Mouse (Mus musculus): Measurements from ENCODE around the gene Btbd16. TPM values are rescaled to one million over a fixed set of nuclear protein-coding genes. Genes with fewer than 3 reads are reported as not detected.

Gene Btbd16
- polyA plus RNA-seq, 1 experiment from 2014 or later, result not detected

DNA sequence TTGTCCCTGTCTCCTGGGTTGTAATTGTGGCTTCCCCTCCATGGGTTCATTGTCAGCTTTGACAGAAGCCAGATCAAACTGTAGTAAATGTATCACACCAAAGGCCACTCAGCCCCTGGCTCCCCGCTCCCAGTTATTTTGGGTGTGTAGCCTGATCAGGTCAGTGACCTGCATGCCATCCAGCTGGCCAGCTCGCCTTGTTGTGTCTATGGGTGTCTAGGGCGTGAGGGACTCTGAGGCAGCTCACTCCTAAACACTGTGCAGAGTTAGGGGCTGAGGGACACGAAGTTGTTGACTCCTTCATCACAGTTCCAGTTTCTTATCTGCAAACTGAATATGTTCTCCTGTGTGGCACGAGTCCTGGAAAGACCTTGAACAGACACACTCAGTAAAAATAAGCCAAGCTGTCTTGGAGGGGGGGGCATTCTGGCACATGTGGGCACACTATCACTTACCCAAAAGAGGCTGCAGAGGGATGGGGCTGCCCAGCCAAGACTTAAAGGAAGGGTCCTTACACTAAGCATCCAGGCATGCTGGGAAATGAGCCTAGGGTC is 7.1 kb downstream of the Btbd16 start:
- ATAC-seq, result no peak
- H3K4me2 ChIP-seq, result no peak overlapping the region
- no peak overlapping the region for H3K27ac ChIP-seq
- H3K27me3 ChIP-seq, result no peaks in the 10 kb centered on the region
- 74% methylated on average over 5 of the region's 5 CpGs for WGBS
- H3K4me1 ChIP-seq, result no peaks in the 10 kb centered on the region
- no peak overlapping the region for H3K9ac ChIP-seq
- no peaks in the 10 kb centered on the region for H3K36me3 ChIP-seq (ENCODE audit: poor library complexity, severe bottlenecking)
- H3K9me3 ChIP-seq (replicated peaks), result no peaks in the 10 kb centered on the region
- no peak overlapping the region for H3K4me3 ChIP-seq

- no peak for ATAC-seq
- H3K9me3 ChIP-seq (replicated peaks), result no peaks in the 10 kb centered on the region
- H3K4me2 ChIP-seq, result no peak overlapping the region
- no peaks in the 10 kb centered on the region for H3K27me3 ChIP-seq
- no peak overlapping the region for H3K27ac ChIP-seq
- 88% methylated on average over 5 of the region's 5 CpGs for WGBS
- H3K4me3 ChIP-seq, result no peak overlapping the region
- H3K4me1 ChIP-seq, result no peaks in the 10 kb centered on the region
- H3K36me3 ChIP-seq (ENCODE audit: poor library complexity, severe bottlenecking), result no peaks in the 10 kb centered on the region
- H3K9ac ChIP-seq, result no peak overlapping the region
Measured at GRCm38 (mm10) chr7:130782501-130783050, 8.7 kb downstream of the Btbd16 start.

- H3K27me3 ChIP-seq, result no peaks in the 10 kb centered on the region
- no peak overlapping the region for H3K4me2 ChIP-seq
- no peaks in the 10 kb centered on the region for H3K9me3 ChIP-seq (replicated peaks)
- no peak overlapping the region for H3K27ac ChIP-seq
- no peak overlapping the region for H3K9ac ChIP-seq
- 77% methylated on average over 12 of the region's 12 CpGs for WGBS
- H3K4me1 ChIP-seq, result no peaks in the 10 kb centered on the region
- no peak overlapping the region for H3K4me3 ChIP-seq
- no peak for ATAC-seq
- no peaks in the 10 kb centered on the region for H3K36me3 ChIP-seq (ENCODE audit: poor library complexity, severe bottlenecking)
Measured at GRCm38 (mm10) chr7:130785923-130786575, 12.2 kb downstream of the Btbd16 start.

DNA sequence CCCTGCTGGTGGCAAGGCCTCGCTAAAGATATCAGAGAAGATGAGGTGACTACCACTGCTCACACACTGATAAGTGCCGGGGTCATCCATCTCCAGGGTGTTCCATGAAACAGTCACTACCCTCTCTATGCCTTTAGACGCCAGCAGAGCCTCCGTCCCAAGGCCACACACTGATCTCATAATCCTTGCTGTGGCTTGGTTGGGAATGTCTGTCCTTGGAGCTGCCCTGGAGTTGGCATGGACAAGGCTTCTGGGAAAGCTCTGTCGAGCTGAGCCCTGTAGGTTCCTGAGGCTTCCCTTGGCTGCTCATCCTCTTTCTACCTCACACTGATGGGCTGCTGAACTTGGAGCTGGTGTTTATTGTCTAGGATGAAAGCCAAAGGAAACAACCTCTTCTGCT is 12.8 kb downstream of the Btbd16 start:
- no peak for ATAC-seq
- WGBS, result 88% methylated on average over 5 of the region's 5 CpGs
- no peaks in the 10 kb centered on the region for H3K36me3 ChIP-seq (ENCODE audit: poor library complexity, severe bottlenecking)

GRCm38 (mm10) chr7:130787537-130787936 is 13.7 kb downstream of the Btbd16 start:
- Histone ChIP-seq H3K27me3 (no peaks in the 10 kb centered on the region), H3K9me3 (replicated peaks) (no peaks in the 10 kb centered on the region), H3K4me3 (no peak overlapping the region), H3K4me1 (no peaks in the 10 kb centered on the region), H3K36me3 (ENCODE audit: poor library complexity, severe bottlenecking) (no peaks in the 10 kb centered on the region), H3K9ac (no peak overlapping the region), H3K27ac (no peak overlapping the region), H3K4me2 (no peak overlapping the region)
- no peak for ATAC-seq
- WGBS, result 92% methylated on average over 4 of the region's 4 CpGs

More for the DNA sequence above, 12.8 kb downstream of the Btbd16 start:
- Histone ChIP-seq H3K4me1 (no peaks in the 10 kb centered on the region), H3K9ac (no peak overlapping the region), H3K4me3 (no peak overlapping the region), H3K27ac (no peak overlapping the region), H3K27me3 (no peaks in the 10 kb centered on the region), H3K4me2 (no peak overlapping the region), H3K9me3 (replicated peaks) (no peaks in the 10 kb centered on the region)

- WGBS, result 93% methylated on average over 3 of the region's 3 CpGs
- H3K36me3 ChIP-seq (ENCODE audit: poor library complexity, severe bottlenecking), result no peaks in the 10 kb centered on the region
- H3K4me3 ChIP-seq, result no peak overlapping the region
- no peak overlapping the region for H3K9ac ChIP-seq
- H3K27me3 ChIP-seq, result no peaks in the 10 kb centered on the region
- H3K27ac ChIP-seq, result no peak overlapping the region
- no peaks in the 10 kb centered on the region for H3K4me1 ChIP-seq
- ATAC-seq, result no peak
- no peak overlapping the region for H3K4me2 ChIP-seq
- H3K9me3 ChIP-seq (replicated peaks), result no peaks in the 10 kb centered on the region
Measured at GRCm38 (mm10) chr7:130788950-130789349, 15.1 kb downstream of the Btbd16 start.

DNA sequence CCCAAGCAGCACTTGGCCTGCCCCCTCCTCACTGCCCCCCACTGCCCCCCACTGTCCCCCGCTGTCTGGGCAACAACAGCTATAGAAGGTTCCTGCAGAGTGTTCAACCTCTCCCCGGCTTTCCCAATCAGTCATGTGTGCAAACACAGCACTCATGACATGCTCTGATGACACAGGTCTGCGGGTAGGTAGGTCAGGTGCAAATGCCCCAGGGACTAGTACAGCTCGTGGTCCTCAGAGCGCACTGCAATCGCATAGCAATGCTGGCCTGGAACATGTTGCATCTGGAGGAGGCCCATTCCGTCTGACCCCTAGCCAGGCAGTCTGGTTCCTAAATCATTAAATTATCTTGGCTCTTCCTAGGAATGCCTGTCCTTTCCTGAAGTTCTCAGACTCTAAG is 15.6 kb downstream of the Btbd16 start:
- Histone ChIP-seq H3K9me3 (replicated peaks) (no peaks in the 10 kb centered on the region), H3K36me3 (ENCODE audit: poor library complexity, severe bottlenecking) (no peaks in the 10 kb centered on the region), H3K9ac (no peak overlapping the region), H3K4me3 (no peak overlapping the region), H3K4me2 (no peak overlapping the region), H3K27me3 (no peaks in the 10 kb centered on the region), H3K27ac (no peak overlapping the region), H3K4me1 (no peaks in the 10 kb centered on the region)
- 87% methylated on average over 7 of the region's 7 CpGs for WGBS
- no peak for ATAC-seq

DNA sequence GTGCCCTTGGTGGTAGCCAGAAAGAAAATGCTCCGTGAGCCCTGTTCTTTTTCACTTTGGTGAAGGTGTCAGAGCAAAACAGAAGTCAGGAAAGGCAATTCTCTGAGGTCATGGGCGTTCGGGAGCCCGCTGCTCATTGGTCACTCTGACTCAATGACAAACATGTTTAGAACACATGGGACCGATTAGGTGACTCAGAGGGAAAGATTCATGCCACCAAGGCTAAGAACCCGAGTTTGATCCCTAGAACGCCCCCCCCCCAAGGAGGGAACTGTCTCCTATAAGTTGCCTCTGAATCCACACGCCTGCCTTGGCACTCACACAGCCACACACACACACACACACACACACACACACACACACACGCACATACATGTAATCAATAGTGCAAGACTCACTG is 19.8 kb downstream of the Btbd16 start:
- H3K4me1 ChIP-seq, result no peaks in the 10 kb centered on the region
- no peak overlapping the region for H3K4me2 ChIP-seq
- H3K9me3 ChIP-seq (replicated peaks), result no peaks in the 10 kb centered on the region
- 82% methylated on average over 9 of the region's 9 CpGs for WGBS
- no peak for ATAC-seq
- H3K27ac ChIP-seq, result no peak overlapping the region
- H3K27me3 ChIP-seq, result no peaks in the 10 kb centered on the region
- H3K36me3 ChIP-seq (ENCODE audit: poor library complexity, severe bottlenecking), result no peaks in the 10 kb centered on the region
- H3K4me3 ChIP-seq, result no peak overlapping the region
- H3K9ac ChIP-seq, result no peak overlapping the region

- H3K4me2 ChIP-seq, result no peak overlapping the region
- H3K4me1 ChIP-seq, result no peaks in the 10 kb centered on the region
- no peak overlapping the region for H3K9ac ChIP-seq
- WGBS, result 76% methylated on average over 8 of the region's 8 CpGs
- no peaks in the 10 kb centered on the region for H3K36me3 ChIP-seq (ENCODE audit: poor library complexity, severe bottlenecking)
- no peak for ATAC-seq
- no peaks in the 10 kb centered on the region for H3K27me3 ChIP-seq
- H3K27ac ChIP-seq, result no peak overlapping the region
- H3K4me3 ChIP-seq, result no peak overlapping the region
- no peaks in the 10 kb centered on the region for H3K9me3 ChIP-seq (replicated peaks)
Measured at GRCm38 (mm10) chr7:130796786-130797185, 22.9 kb downstream of the Btbd16 start.

DNA sequence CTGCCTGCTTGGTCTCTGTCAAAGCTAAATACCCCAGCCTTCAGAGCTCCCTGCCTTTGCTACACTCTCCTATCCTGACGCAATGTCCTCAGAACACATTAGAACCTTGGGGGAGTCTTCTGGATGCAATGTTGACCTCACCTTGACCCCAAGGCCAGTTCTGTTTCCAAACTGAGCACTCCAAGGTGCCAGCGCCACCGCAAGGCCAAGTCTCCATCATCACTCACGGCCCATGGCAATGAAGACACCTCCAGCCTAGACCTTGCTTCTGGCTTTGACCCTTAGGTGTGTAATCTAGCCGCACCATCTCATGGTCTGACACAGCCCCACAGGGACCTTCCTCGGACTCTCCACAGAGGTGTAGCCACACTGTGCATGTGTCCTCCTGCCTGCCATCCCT is 23.7 kb downstream of the Btbd16 start:
- H3K4me1 ChIP-seq, result no peaks in the 10 kb centered on the region
- no peak overlapping the region for H3K4me3 ChIP-seq
- no peaks in the 10 kb centered on the region for H3K9me3 ChIP-seq (replicated peaks)
- no peak overlapping the region for H3K4me2 ChIP-seq
- H3K36me3 ChIP-seq (ENCODE audit: poor library complexity, severe bottlenecking), result no peaks in the 10 kb centered on the region
- no peaks in the 10 kb centered on the region for H3K27me3 ChIP-seq
- WGBS, result 94% methylated on average over 6 of the region's 6 CpGs
- H3K9ac ChIP-seq, result no peak overlapping the region
- no peak for ATAC-seq
- no peak overlapping the region for H3K27ac ChIP-seq

GRCm38 (mm10) chr7:130799418-130799817 is 25.5 kb downstream of the Btbd16 start:
- no peak for ATAC-seq
- no peaks in the 10 kb centered on the region for H3K27me3 ChIP-seq
- H3K9ac ChIP-seq, result no peak overlapping the region
- H3K4me2 ChIP-seq, result no peak overlapping the region
- H3K4me1 ChIP-seq, result no peaks in the 10 kb centered on the region
- no peak overlapping the region for H3K27ac ChIP-seq
- no peaks in the 10 kb centered on the region for H3K36me3 ChIP-seq (ENCODE audit: poor library complexity, severe bottlenecking)
- H3K4me3 ChIP-seq, result no peak overlapping the region
- H3K9me3 ChIP-seq (replicated peaks), result no peaks in the 10 kb centered on the region
- WGBS, result 88% methylated on average over 10 of the region's 10 CpGs

- Histone ChIP-seq H3K4me1 (no peaks in the 10 kb centered on the region), H3K4me2 (no peak overlapping the region), H3K27ac (no peak overlapping the region), H3K27me3 (no peaks in the 10 kb centered on the region), H3K9me3 (replicated peaks) (no peaks in the 10 kb centered on the region), H3K9ac (no peak overlapping the region), H3K4me3 (no peak overlapping the region), H3K36me3 (ENCODE audit: poor library complexity, severe bottlenecking) (no peaks in the 10 kb centered on the region)
- WGBS, result 68% methylated on average over 4 of the region's 4 CpGs
- no peak for ATAC-seq
Measured at GRCm38 (mm10) chr7:130800681-130801080, 26.8 kb downstream of the Btbd16 start.

- Histone ChIP-seq H3K4me2 (no peak overlapping the region), H3K4me1 (no peaks in the 10 kb centered on the region), H3K27me3 (no peaks in the 10 kb centered on the region), H3K36me3 (ENCODE audit: poor library complexity, severe bottlenecking) (no peaks in the 10 kb centered on the region), H3K9ac (no peak overlapping the region), H3K9me3 (replicated peaks) (no peaks in the 10 kb centered on the region), H3K27ac (no peak overlapping the region), H3K4me3 (no peak overlapping the region)
- WGBS, result 97% methylated on average over 4 of the region's 4 CpGs
- ATAC-seq, result no peak
Measured at GRCm38 (mm10) chr7:130801811-130802210, 27.9 kb downstream of the Btbd16 start.
